Mouse (Mus musculus): ENCODE results near the gene Rdh19. TPM values are rescaled to one million over a fixed set of nuclear protein-coding genes. Genes with fewer than 3 reads are reported as not detected.

Rdh19 gene
- polyA plus RNA-seq, 1 experiment from 2014 or later, result not detected

GRCm38 (mm10) chr10:127848089-127848488 is 1.6 kb upstream of the Rdh19 start:
- TF ChIP-seq CTCF (IDR thresholded peaks at IDR 0.05; ENCODE audit: low read depth) (no peak), EP300 (IDR thresholded peaks at IDR 0.05; ENCODE audit: low read depth) (no peak)
- ATAC-seq (peak; percentile 69), DNase-seq (peak; percentile 56)

GRCm38 (mm10) chr10:127856376-127856775 is 6.6 kb downstream of the Rdh19 start:
- Histone ChIP-seq H3K4me1 (ENCODE audit: insufficient read depth) (no peaks in the 10 kb centered on the region), H3K36me3 (replicated peaks; ENCODE audit: insufficient read depth, low read length) (no peaks in the 10 kb centered on the region), H3K4me3 (ENCODE audit: low read depth, low read length) (no peak overlapping the region), H3K27ac (ENCODE audit: low read depth) (no peak overlapping the region), H3K9ac (replicated peaks) (no peak overlapping the region), H3K27me3 (ENCODE audit: insufficient read depth, low read length) (no peaks in the 10 kb centered on the region), H3K4me2 (ENCODE audit: low read depth, low read length) (no peak overlapping the region), H3K9me3 (ENCODE audit: low read length) (no peaks in the 10 kb centered on the region)
- TF ChIP-seq EP300 (IDR thresholded peaks at IDR 0.05; ENCODE audit: low read depth) (no peak), CTCF (IDR thresholded peaks at IDR 0.05; ENCODE audit: low read depth) (no peak)
- ATAC-seq (no peak), DNase-seq (no peak)

More at GRCm38 (mm10) chr10:127848089-127848488, 1.6 kb upstream of the Rdh19 start:
- no peak overlapping the region for H3K4me3 ChIP-seq (ENCODE audit: low read depth, low read length)
- no peak overlapping the region for H3K9ac ChIP-seq (replicated peaks)
- no peaks in the 10 kb centered on the region for H3K27me3 ChIP-seq (ENCODE audit: insufficient read depth, low read length)
- no peaks in the 10 kb centered on the region for H3K36me3 ChIP-seq (replicated peaks; ENCODE audit: insufficient read depth, low read length)
- H3K27ac ChIP-seq (ENCODE audit: low read depth), result peak overlapping the region; percentile 29; the same call in 1 of the 2 replicates
- WGBS (ENCODE audit: insufficient replicate concordance), result 42% methylated on average over 1 of the region's 1 CpGs
- H3K4me2 ChIP-seq (ENCODE audit: low read depth, low read length), result no peak overlapping the region
- H3K4me1 ChIP-seq (ENCODE audit: insufficient read depth), result peaks cover 5% of the 10 kb centered on the region; the same call in 1 of the 2 replicates
- H3K9me3 ChIP-seq (ENCODE audit: low read length), result no peaks in the 10 kb centered on the region

- no peak overlapping the region for H3K9ac ChIP-seq (replicated peaks)
- no peak overlapping the region for H3K4me3 ChIP-seq (ENCODE audit: low read depth, low read length)
- no peak overlapping the region for H3K4me2 ChIP-seq (ENCODE audit: low read depth, low read length)
- H3K36me3 ChIP-seq (replicated peaks; ENCODE audit: insufficient read depth, low read length), result no peaks in the 10 kb centered on the region
- no peak overlapping the region for H3K27ac ChIP-seq (ENCODE audit: low read depth)
- ATAC-seq, result no peak
- no peaks in the 10 kb centered on the region for H3K27me3 ChIP-seq (ENCODE audit: insufficient read depth, low read length)
- H3K4me1 ChIP-seq (ENCODE audit: insufficient read depth), result peaks cover 5% of the 10 kb centered on the region
- TF ChIP-seq EP300 (IDR thresholded peaks at IDR 0.05; ENCODE audit: low read depth) (no peak), CTCF (IDR thresholded peaks at IDR 0.05; ENCODE audit: low read depth) (no peak)
- peaks cover 3% of the 10 kb centered on the region; the same call in 1 of the 2 replicates for H3K9me3 ChIP-seq (ENCODE audit: low read length)
- no peak for DNase-seq
Measured at GRCm38 (mm10) chr10:127864931-127865330, 15.2 kb downstream of the Rdh19 start.

GRCm38 (mm10) chr10:127866232-127866631 is 16.5 kb downstream of the Rdh19 start, which contains the start of gene Rdh16f2:
Gene Rdh16f2, plus strand, starts transcription at chr10:127866474.
- TF ChIP-seq EP300 (IDR thresholded peaks at IDR 0.05; ENCODE audit: low read depth) (no peak), CTCF (IDR thresholded peaks at IDR 0.05; ENCODE audit: low read depth) (no peak)
- Histone ChIP-seq H3K9ac (replicated peaks) (no peak within 1 kb of the TSS), H3K4me1 (ENCODE audit: insufficient read depth) (peaks cover 5% of the 10 kb centered on the region)

GRCm38 (mm10) chr10:127872484-127872883 is 22.8 kb downstream of the Rdh19 start:
- no peaks in the 10 kb centered on the region for H3K27me3 ChIP-seq (ENCODE audit: insufficient read depth, low read length)
- no peaks in the 10 kb centered on the region for H3K36me3 ChIP-seq (replicated peaks; ENCODE audit: insufficient read depth, low read length)
- DNase-seq, result no peak
- no peak overlapping the region for H3K4me3 ChIP-seq (ENCODE audit: low read depth, low read length)
- TF ChIP-seq EP300 (IDR thresholded peaks at IDR 0.05; ENCODE audit: low read depth) (no peak), CTCF (IDR thresholded peaks at IDR 0.05; ENCODE audit: low read depth) (peak; percentile 68)
- peaks cover 5% of the 10 kb centered on the region; the same call in 1 of the 2 replicates for H3K9me3 ChIP-seq (ENCODE audit: low read length)
- ATAC-seq, result no peak
- H3K9ac ChIP-seq (replicated peaks), result no peak overlapping the region
- H3K4me2 ChIP-seq (ENCODE audit: low read depth, low read length), result no peak overlapping the region
- H3K27ac ChIP-seq (ENCODE audit: low read depth), result no peak overlapping the region
- no peaks in the 10 kb centered on the region for H3K4me1 ChIP-seq (ENCODE audit: insufficient read depth)
- WGBS (ENCODE audit: insufficient replicate concordance), result 69% methylated on average over 4 of the region's 4 CpGs

More at GRCm38 (mm10) chr10:127866232-127866631, 16.5 kb downstream of the Rdh19 start, which contains the start of gene Rdh16f2:
- H3K36me3 ChIP-seq (replicated peaks; ENCODE audit: insufficient read depth, low read length), result no peaks in the 10 kb centered on the region
- ATAC-seq (no peak), DNase-seq (no peak)
- H3K9me3 ChIP-seq (ENCODE audit: low read length), result peaks cover 5% of the 10 kb centered on the region; the same call in 1 of the 2 replicates
- H3K4me2 ChIP-seq (ENCODE audit: low read depth, low read length), result peak within 1 kb of the TSS; percentile 22; the same call in 1 of the 2 replicates
- H3K27ac ChIP-seq (ENCODE audit: low read depth), result peak within 1 kb of the TSS; percentile 11; the same call in 1 of the 2 replicates
- 70% methylated on average over 3 of the region's 3 CpGs for WGBS (ENCODE audit: insufficient replicate concordance)
- H3K27me3 ChIP-seq (ENCODE audit: insufficient read depth, low read length), result no peaks in the 10 kb centered on the region
- H3K4me3 ChIP-seq (ENCODE audit: low read depth, low read length), result no peak within 1 kb of the TSS

- peak overlapping the region; percentile 88 for H3K27ac ChIP-seq (ENCODE audit: low read depth)
Measured at GRCm38 (mm10) chr10:127877681-127878080, 28.0 kb downstream of the Rdh19 start.

More at GRCm38 (mm10) chr10:127877681-127878080, 28.0 kb downstream of the Rdh19 start:
- Histone ChIP-seq H3K4me1 (ENCODE audit: insufficient read depth) (peaks cover 16% of the 10 kb centered on the region), H3K9me3 (ENCODE audit: low read length) (no peaks in the 10 kb centered on the region), H3K36me3 (replicated peaks; ENCODE audit: insufficient read depth, low read length) (no peaks in the 10 kb centered on the region), H3K27me3 (ENCODE audit: insufficient read depth, low read length) (no peaks in the 10 kb centered on the region), H3K4me3 (ENCODE audit: low read depth, low read length) (no peak overlapping the region), H3K4me2 (ENCODE audit: low read depth, low read length) (no peak overlapping the region), H3K9ac (replicated peaks) (no peak overlapping the region)
- DNase-seq (peak; percentile 57), ATAC-seq (peak; percentile 86)
- TF ChIP-seq EP300 (IDR thresholded peaks at IDR 0.05; ENCODE audit: low read depth), result no peak
- no peak for TF ChIP-seq CTCF (IDR thresholded peaks at IDR 0.05; ENCODE audit: low read depth)
- WGBS (ENCODE audit: insufficient replicate concordance), result 40% methylated on average over 2 of the region's 2 CpGs

Measured in liver, postnatal 0 days (tissue).